Mouse (Mus musculus) MEL (cell line): ENCODE data around the gene Dclk1. TPM values are rescaled to one million over a fixed set of nuclear protein-coding genes. Genes with fewer than 3 reads are reported as not detected.

ENCODE experiments used
- DNase-seq: peaks from one replicate; pipeline ENCODE4 v3.0.0; 2011; ENCODE audit warnings: low read depth, low spot score
- H3K27ac ChIP-seq: 2 replicates; pipeline ENCODE4 v1.5.1; 2012; ENCODE audit warnings: low read depth, mild to moderate bottlenecking, control low read depth, low read length, moderate library complexity; ENCODE audit not compliant: control insufficient read depth
- H3K27me3 ChIP-seq, 2 experiments: fragments of 150-350 bp in 1 of 2; sonication (generic) in 1 of 2; 2 replicates each; pipeline ENCODE4 v1.6.1; 2012; ENCODE audit warnings: low read length in 2 of 2, mild to moderate bottlenecking in 2 of 2, improper control_type of control experiment in 1 of 2, moderate library complexity in 1 of 2; ENCODE audit not compliant: insufficient read depth in 2 of 2, control insufficient read depth in 1 of 2
- H3K36me3 ChIP-seq, 2 experiments: 2 replicates each; pipeline ENCODE4 v1.6.1; 2012 to 2014; ENCODE audit warnings: low read length in 2 of 2, improper control_type of control experiment in 1 of 2, inconsistent platforms in 1 of 2, mild to moderate bottlenecking in 1 of 2; ENCODE audit not compliant: insufficient read depth in 2 of 2, control insufficient read depth in 1 of 2
- H3K4me1 ChIP-seq, 2 experiments: fragments of 150-350 bp in 1 of 2; sonication (generic) in 1 of 2; 2 replicates each; pipeline ENCODE4 v1.6.1; 2012; ENCODE audit warnings: low read length in 2 of 2, improper control_type of control experiment in 1 of 2, mild to moderate bottlenecking in 1 of 2; ENCODE audit not compliant: insufficient read depth in 2 of 2, control insufficient read depth in 1 of 2
- H3K4me3 ChIP-seq, 2 experiments: fragments of 150-350 bp in 1 of 2; sonication (generic) in 1 of 2; 2 replicates each; pipeline ENCODE4 v1.5.1; 2012; ENCODE audit warnings: low read depth in 2 of 2, low read length in 2 of 2, mild to moderate bottlenecking in 2 of 2, moderate library complexity in 2 of 2, control low read depth in 1 of 2, improper control_type of control experiment in 1 of 2; ENCODE audit not compliant: control insufficient read depth in 1 of 2, insufficient read depth in 1 of 2
- H3K79me2 ChIP-seq: 2 replicates; pipeline ENCODE4 v1.6.1; 2012; ENCODE audit warnings: mild to moderate bottlenecking, low read length, moderate library complexity; ENCODE audit not compliant: control insufficient read depth, poor library complexity, insufficient read depth
- H3K9ac ChIP-seq: 2 replicates; pipeline ENCODE4 v1.6.1; 2012; ENCODE audit warnings: low read depth, mild to moderate bottlenecking, control low read depth, low read length, moderate library complexity; ENCODE audit not compliant: control insufficient read depth, poor library complexity, severe bottlenecking
- H3K9me3 ChIP-seq: fragments of 150-350 bp; sonication (generic); replicated peaks from 2 replicates; pipeline ENCODE4 v1.6.1; 2012; ENCODE audit warnings: mild to moderate bottlenecking, low read length, improper control_type of control experiment, moderate library complexity; ENCODE audit not compliant: insufficient read depth
- CHD1 ChIP-seq: IDR thresholded peaks from 2 replicates; pipeline ENCODE4 v1.6.1; 2012; ENCODE audit warnings: low read depth, mild to moderate bottlenecking, inconsistent platforms, low read length, improper control_type of control experiment
- CTCF ChIP-seq, 3 experiments: IDR thresholded peaks in 2 of 3; conservative IDR thresholded peaks in 1 of 3; 2 replicates each; pipeline ENCODE4 v1.5.1; 2011 to 2012; ENCODE audit warnings: low read length in 3 of 3, low read depth in 2 of 3, mild to moderate bottlenecking in 2 of 3, improper control_type of control experiment in 1 of 3, inconsistent platforms in 1 of 3, mixed read lengths in 1 of 3, moderate library complexity in 1 of 3; ENCODE audit not compliant: control insufficient read depth in 1 of 3, insufficient read depth in 1 of 3, poor library complexity in 1 of 3, severe bottlenecking in 1 of 3
- ELF1 ChIP-seq: IDR thresholded peaks from 2 replicates; pipeline ENCODE4 v1.6.1; 2014; ENCODE audit warnings: low read depth, mild to moderate bottlenecking, inconsistent platforms, low read length, improper control_type of control experiment, moderate library complexity
- EP300 ChIP-seq, 2 experiments: IDR thresholded peaks; 2 replicates each; pipeline ENCODE4 v1.6.1; 2011; ENCODE audit warnings: improper control_type of control experiment in 2 of 2, low read length in 2 of 2, low read depth in 1 of 2, mild to moderate bottlenecking in 1 of 2
- GABPA ChIP-seq: IDR thresholded peaks from 2 replicates; pipeline ENCODE4 v1.6.1; 2012; ENCODE audit warnings: low read depth, mild to moderate bottlenecking, inconsistent platforms, low read length, improper control_type of control experiment, moderate library complexity
- JUND ChIP-seq: IDR thresholded peaks from 2 replicates; pipeline ENCODE4 v1.6.1; 2011; ENCODE audit warnings: low read depth, mild to moderate bottlenecking, improper control_type of control experiment, low read length
- KAT2A ChIP-seq: conservative IDR thresholded peaks from 2 replicates; pipeline ENCODE4 v1.6.1; 2012; ENCODE audit warnings: low read depth, low read length, improper control_type of control experiment, inconsistent platforms
- MAFK ChIP-seq: IDR thresholded peaks from 2 replicates; pipeline ENCODE4 v1.6.1; 2011; ENCODE audit warnings: low read depth, mild to moderate bottlenecking, low read length, improper control_type of control experiment, borderline replicate concordance
- MAX ChIP-seq: IDR thresholded peaks from 2 replicates; pipeline ENCODE4 v1.6.1; 2011; ENCODE audit warnings: low read length, improper control_type of control experiment
- MEF2A ChIP-seq: IDR thresholded peaks from 2 replicates; pipeline ENCODE4 v1.6.1; 2014; ENCODE audit warnings: low read depth, mild to moderate bottlenecking, inconsistent platforms, low read length, improper control_type of control experiment; ENCODE audit not compliant: poor library complexity, insufficient replicate concordance, severe bottlenecking; ENCODE audit errors: extremely low read depth
- MXI1 ChIP-seq: IDR thresholded peaks from 2 replicates; pipeline ENCODE4 v1.6.1; 2011; ENCODE audit warnings: mild to moderate bottlenecking, low read depth, low read length, improper control_type of control experiment
- MYB ChIP-seq: IDR thresholded peaks from 2 replicates; pipeline ENCODE4 v1.6.1; 2011; ENCODE audit warnings: mild to moderate bottlenecking, low read depth, low read length, improper control_type of control experiment
- MYC ChIP-seq: IDR thresholded peaks from 2 replicates; pipeline ENCODE4 v1.6.1; 2011; ENCODE audit warnings: low read depth, mild to moderate bottlenecking, low read length, improper control_type of control experiment, moderate library complexity
- NRF1 ChIP-seq: IDR thresholded peaks from 2 replicates; pipeline ENCODE4 v1.6.1; 2014; ENCODE audit warnings: low read depth, mild to moderate bottlenecking, inconsistent platforms, low read length, improper control_type of control experiment, moderate library complexity; ENCODE audit not compliant: poor library complexity, insufficient read depth, severe bottlenecking
- RCOR1 ChIP-seq: IDR thresholded peaks from 2 replicates; pipeline ENCODE4 v1.6.1; 2012; ENCODE audit warnings: low read depth, mild to moderate bottlenecking, inconsistent platforms, low read length, improper control_type of control experiment
- TBP ChIP-seq: IDR thresholded peaks from 2 replicates; pipeline ENCODE4 v1.8.0; 2011; ENCODE audit warnings: low read depth, low read length, improper control_type of control experiment
- TCF12 ChIP-seq: IDR thresholded peaks from 2 replicates; pipeline ENCODE4 v1.6.1; 2014; ENCODE audit warnings: low read depth, mild to moderate bottlenecking, inconsistent platforms, low read length, improper control_type of control experiment, moderate library complexity
- UBTF ChIP-seq: IDR thresholded peaks from 2 replicates; pipeline ENCODE4 v1.6.1; 2012; ENCODE audit warnings: low read depth, mild to moderate bottlenecking, inconsistent platforms, low read length, improper control_type of control experiment, moderate library complexity, borderline replicate concordance; ENCODE audit not compliant: insufficient read depth
- ZC3H11A ChIP-seq: IDR thresholded peaks from 2 replicates; pipeline ENCODE4 v1.6.1; 2012; ENCODE audit warnings: low read depth, mild to moderate bottlenecking, inconsistent platforms, low read length, improper control_type of control experiment
- polyA plus RNA-seq, 2 experiments: library from polyadenylated mRNA; stranded (reverse) in 1 of 2; unstranded in 1 of 2; fragments of >175 nt in 1 of 2; fragments of >200 nt in 1 of 2; gene quantifications; 2 replicates each; pipeline versions ENCODE4 v1.2.1 to v1.2.4; 2012; ENCODE audit warnings: low replicate concordance in 2 of 2, low read depth in 1 of 2; ENCODE audit not compliant: insufficient read length in 2 of 2, insufficient read depth in 1 of 2, missing spikeins in 1 of 2
- total RNA-seq: library from RNA; depleted of rRNA; stranded (reverse); fragments of 300-350 nt; gene quantifications from 2 replicates; pipeline ENCODE4 v1.2.3, GENCODE M21; 2012

The Dclk1 gene
- total and polyA plus RNA-seq, 3 experiments, result not detected

DNA sequence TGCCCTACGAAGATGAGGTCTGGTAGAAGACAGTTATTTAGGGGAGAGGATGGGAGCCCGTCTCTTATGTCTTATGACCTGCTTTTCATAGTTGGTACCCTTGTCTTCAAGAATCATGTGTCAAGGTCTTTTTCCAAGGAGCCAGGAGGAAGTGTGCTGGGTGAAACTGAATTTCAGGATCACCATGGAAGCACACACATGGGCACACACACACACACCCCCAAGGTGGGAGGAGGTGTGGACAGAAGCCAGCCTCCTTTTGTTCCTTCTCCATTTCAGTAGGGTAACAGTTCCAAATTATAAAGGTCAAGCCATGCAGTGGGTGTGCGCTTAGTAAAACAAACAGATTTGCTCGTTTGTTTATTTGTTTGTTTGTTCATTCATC is 330.1 kb downstream of the Dclk1 start:
- Histone ChIP-seq H3K36me3 (no peaks in the 10 kb centered on the region), H3K4me3 (no peak overlapping the region), H3K9me3 (no peaks in the 10 kb centered on the region), H3K79me2 (no peaks in the 10 kb centered on the region), H3K27ac (no peak overlapping the region), H3K4me1 (no peaks in the 10 kb centered on the region), H3K27me3 (no peaks in the 10 kb centered on the region), H3K9ac (no peak overlapping the region)
- DNase-seq, result no peak
- no peak for TF ChIP-seq MAX
- TF ChIP-seq CTCF (IDR thresholded peaks at IDR 0.05 in 2 of 3, conservative IDR thresholded peaks at IDR 0.05 in 1 of 3; ENCODE audit: control insufficient read depth in 1 of 3, insufficient read depth in 1 of 3, low read depth in 2 of 3, low read length in 3 of 3, poor library complexity in 1 of 3, severe bottlenecking in 1 of 3), result no peak
- no peak for TF ChIP-seq KAT2A

DNA sequence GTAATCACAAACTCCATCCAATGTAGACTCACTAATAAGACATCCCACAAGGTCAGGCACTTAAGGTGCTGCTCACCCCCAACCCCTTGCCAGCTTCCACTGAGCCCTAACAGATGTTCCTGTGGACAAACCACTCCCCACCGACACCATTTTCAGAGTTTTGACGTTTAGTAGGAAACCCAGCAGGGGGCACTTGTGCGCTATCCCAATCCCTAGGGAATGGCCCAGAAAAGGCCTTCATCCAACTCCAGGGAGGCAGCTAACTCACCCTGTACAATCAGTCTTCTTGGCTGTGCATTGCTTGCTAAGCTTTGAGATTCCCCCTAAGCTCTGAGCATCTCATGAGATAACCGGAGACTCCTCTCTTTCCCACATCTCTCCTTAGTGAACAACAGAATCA is 331.8 kb downstream of the Dclk1 start:
- Histone ChIP-seq H3K4me3 (no peak overlapping the region), H3K4me1 (no peaks in the 10 kb centered on the region), H3K36me3 (no peaks in the 10 kb centered on the region), H3K27ac (no peak overlapping the region), H3K79me2 (no peaks in the 10 kb centered on the region), H3K9ac (no peak overlapping the region), H3K27me3 (no peaks in the 10 kb centered on the region), H3K9me3 (no peaks in the 10 kb centered on the region)
- no peak for TF ChIP-seq ELF1
- no peak for TF ChIP-seq UBTF
- no peak for TF ChIP-seq MYC
- no peak for TF ChIP-seq NRF1
- TF ChIP-seq EP300 (IDR thresholded peaks at IDR 0.05; ENCODE audit: low read depth in 1 of 2, low read length in 2 of 2), result no peak
- TF ChIP-seq MEF2A, result no peak
- TF ChIP-seq MYB, result no peak
- no peak for TF ChIP-seq MXI1
- TF ChIP-seq RCOR1, result no peak
- no peak for TF ChIP-seq CTCF (IDR thresholded peaks at IDR 0.05 in 2 of 3, conservative IDR thresholded peaks at IDR 0.05 in 1 of 3; ENCODE audit: control insufficient read depth in 1 of 3, insufficient read depth in 1 of 3, low read depth in 2 of 3, low read length in 3 of 3, poor library complexity in 1 of 3, severe bottlenecking in 1 of 3)
- TF ChIP-seq JUND, result no peak
- TF ChIP-seq TCF12, result no peak
- TF ChIP-seq CHD1, result no peak
- TF ChIP-seq KAT2A, result no peak
- TF ChIP-seq ZC3H11A, result no peak
- TF ChIP-seq MAFK, result no peak
- TF ChIP-seq GABPA, result no peak
- no peak for TF ChIP-seq TBP
- no peak for DNase-seq
